Mouse (Mus musculus) thymus, adult 2 months (tissue): ENCODE data around the gene Myo3a.
"Not testable (repeated sequence)": the region's sequence is repeated elsewhere in the genome, so short reads cannot be mapped to it uniquely, and the experiment has no call there.

Experiments used
- CTCF ChIP-seq: fragments of 200-500 bp; IDR thresholded peaks from 2 replicates; pipeline ENCODE4 v1.5.1; 2012; ENCODE audit warnings: mild to moderate bottlenecking, control low read depth, low read length, moderate library complexity, borderline replicate concordance; ENCODE audit not compliant: control insufficient read depth, poor library complexity, insufficient read depth; ENCODE audit errors: extremely low read depth
- POLR2A ChIP-seq: fragments of 200-500 bp; IDR thresholded peaks from 2 replicates; pipeline ENCODE4 v1.6.1; 2012; ENCODE audit warnings: mild to moderate bottlenecking, low read length, control low read depth, moderate library complexity; ENCODE audit not compliant: control insufficient read depth, poor library complexity, insufficient read depth; ENCODE audit errors: extremely low read depth

DNA sequence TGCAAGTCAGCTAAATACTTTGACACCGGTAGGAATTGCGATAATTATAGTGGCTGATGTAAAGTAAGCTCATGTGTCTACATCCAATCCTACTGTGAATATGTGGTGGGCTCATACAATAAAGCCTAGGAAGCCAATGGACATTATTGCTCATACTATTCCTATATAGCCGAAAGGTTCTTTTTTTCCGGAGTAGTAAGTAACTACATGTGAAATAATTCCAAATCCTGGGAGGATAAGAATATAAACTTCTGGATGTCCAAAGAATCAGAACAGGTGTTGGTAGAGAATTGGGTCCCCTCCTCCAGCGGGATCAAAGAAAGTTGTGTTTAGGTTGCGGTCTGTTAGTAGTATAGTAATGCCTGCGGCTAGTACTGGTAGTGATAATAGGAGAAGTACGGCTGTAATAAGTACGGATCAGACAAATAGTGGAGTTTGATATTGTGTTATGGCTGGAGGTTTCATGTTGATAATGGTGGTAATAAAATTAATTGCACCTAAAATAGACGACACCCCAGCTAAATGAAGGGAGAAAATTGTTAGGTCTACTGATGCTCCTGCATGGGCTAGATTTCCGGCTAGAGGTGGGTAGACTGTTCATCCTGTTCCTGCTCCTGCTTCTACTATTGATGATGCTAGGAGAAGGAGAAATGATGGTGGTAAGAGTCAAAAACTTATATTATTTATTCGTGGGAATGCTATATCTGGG lies 361.5 kb downstream of the Myo3a start:
- TF ChIP-seq POLR2A, CTCF: not testable (repeated sequence)
